Mouse (Mus musculus): ENCODE data around the gene Mpp3.

GRCm38 (mm10) chr11:102043381-102043780 lies 15.1 kb upstream of the Mpp3 start:
- TF ChIP-seq CTCF (IDR thresholded peaks at IDR 0.05; ENCODE audit: low read depth) (no peak), EP300 (optimal IDR thresholded peaks at IDR 0.05) (no peak)

Measured in stomach, postnatal 0 days (tissue).